Mouse (Mus musculus) ES-E14 (cell line): ENCODE results near the gene Tas2r138.

Experiments
- CHD2 ChIP-seq: IDR thresholded peaks from 2 replicates; pipeline ENCODE4 v1.6.1; 2014; ENCODE audit warnings: mild to moderate bottlenecking, low read depth, low read length, inconsistent platforms
- HCFC1 ChIP-seq: IDR thresholded peaks from 2 replicates; pipeline ENCODE4 v1.6.1; 2012; ENCODE audit warnings: low read length, inconsistent platforms, borderline replicate concordance; ENCODE audit not compliant: insufficient read depth
- MAFK ChIP-seq: IDR thresholded peaks from 2 replicates; pipeline ENCODE4 v1.6.1; 2014; ENCODE audit warnings: mild to moderate bottlenecking, low read depth, low read length, inconsistent platforms; ENCODE audit not compliant: insufficient read depth
- ZC3H11A ChIP-seq: IDR thresholded peaks from 2 replicates; pipeline ENCODE4 v1.6.1; 2012; ENCODE audit warnings: low read depth, mild to moderate bottlenecking, inconsistent platforms, low read length, borderline replicate concordance

GRCm38 (mm10) chr6:40645701-40646100, 32.6 kb upstream of the Tas2r138 start:
- TF ChIP-seq HCFC1 (no peak), ZC3H11A (no peak), MAFK (no peak), CHD2 (no peak)
